ENCODE assay signal across 8 mouse cellular contexts in genomic region chr3:107035521-107036457, GRCm38 (mm10). TPM values are rescaled to one million over a fixed set of nuclear protein-coding genes. Genes with fewer than 3 reads are reported as not detected.
A peak's percentile ranks its signal among the peaks of the same experiment; 100 is the strongest.
DNase-seq lines count a peak whose midpoint lies in the region; ATAC-seq lines count a peak whose summit lies in the region.

TSS of gene Kcna3 (plus strand) at chr3:107036169.

- peak; percentile 22 to 29; a peak in 3 of 4 replicates for ATAC-seq in hematopoietic stem cell, adult 5-6 weeks (replicated peaks in 1 of 2; ENCODE audit: insufficient read depth in 1 of 2, low FRiP score in 2 of 2, low TSS enrichment in 1 of 2, low read depth in 1 of 2, poor library complexity in 2 of 2, severe bottlenecking in 2 of 2)

- DNase-seq in ES-CJ7 (ENCODE audit: low read depth, low spot score) = peak; percentile 29
- peak; percentile 55 to 66 for DNase-seq in cerebellum, adult 18-20 months
- peak; percentile 80 for DNase-seq in forelimb bud, embryonic 11.5 days (ENCODE audit: low read depth, low spot score)
- DNase-seq in layer of hippocampus, postnatal 25 days (ENCODE audit: extremely low spot score in 1 of 2, low spot score in 1 of 2) = peak; percentile 56 to 64
- DNase-seq in lung, postnatal 36 days = peak; percentile 75
- peak; percentile 86 for DNase-seq in retina, embryonic 14.5 days (ENCODE audit: low spot score)
- DNase-seq in thymus, postnatal 4 days = peak; percentile 94

RNA-seq across cellular contexts. Expression of gene Kcna3, which starts in this region (rescaled TPM):
- 16.3 and 16.8 TPM in 2 replicates for total RNA-seq in hematopoietic stem cell, adult 5-6 weeks (2017)
- total RNA-seq in layer of hippocampus, postnatal 25 days (2021) = 10 to 100 TPM; 20.3 to 22.1 TPM

Comparison
In these comparisons a context has a peak if more than half of its experiments do, and no peak if none do; other contexts are left out.
1. Peak in every context shown above with its lines: DNase-seq and ATAC-seq.
2. DNase-seq: peak in every context shown above with its lines; median percentile 94 in thymus, postnatal 4 days; 86 in retina, embryonic 14.5 days; 80 in forelimb bud, embryonic 11.5 days; 75 in lung, postnatal 36 days; 60 in cerebellum, adult 18-20 months; 60 in layer of hippocampus, postnatal 25 days; 29 in ES-CJ7.